19 mouse cellular contexts compared by ENCODE assay signal in the genomic region with DNA sequence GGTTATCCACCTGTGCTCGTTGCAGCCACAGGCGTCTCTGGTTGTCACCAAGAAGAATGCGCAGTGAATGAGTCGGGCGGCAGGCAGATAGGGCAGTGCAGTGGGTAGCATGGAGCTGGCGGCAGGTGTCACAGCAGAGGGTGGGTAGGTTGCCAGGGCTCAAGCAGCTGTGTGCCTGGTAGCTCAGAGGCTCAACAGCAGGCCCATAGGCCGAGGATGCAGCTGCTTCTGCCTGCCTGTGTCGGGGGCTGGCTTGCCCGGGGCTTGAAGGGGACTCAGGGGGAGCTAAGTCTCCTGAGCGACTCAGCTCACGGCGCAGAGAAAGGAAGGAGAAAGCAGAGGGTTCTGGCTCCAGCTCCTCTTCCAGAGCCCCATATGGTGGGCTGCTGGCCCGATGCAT. TPM values are rescaled to one million over a fixed set of nuclear protein-coding genes. Genes with fewer than 3 reads are reported as not detected.
A peak's percentile ranks its signal among the peaks of the same experiment; 100 is the strongest.
DNase-seq lines count a peak whose midpoint lies in the region; ATAC-seq and TF ChIP-seq lines count a peak whose summit lies in the region.
"Had no signal": no experiment of that assay in that cellular context is flagged by ENCODE, and none has a peak within 500 bp of the region (broad histone marks: within the 10 kb centered on the region; RNA-seq: fewer than 3 reads in every experiment).

No protein-coding gene starts in this region.

- H3K4me3 ChIP-seq in hindbrain, postnatal 0 days (ENCODE audit: low read length): no peak overlapping the region
- H3K4me3 ChIP-seq in hindbrain, embryonic 16.5 days (ENCODE audit: low read length): no peak overlapping the region
- H3K4me3 ChIP-seq in limb, embryonic 13.5 days: no peak overlapping the region
- H3K4me3 ChIP-seq in limb, embryonic 10.5 days: no peak overlapping the region
- peak overlapping the region; percentile 89; the same call in 1 of the 2 replicates for H3K4me3 ChIP-seq in cortical plate, adult 2 months (ENCODE audit: insufficient read depth, low read length)
- H3K4me3 ChIP-seq in embryonic fibroblast, embryonic 13.5 days (ENCODE audit: insufficient read depth, low read length): no peak overlapping the region
- H3K4me3 ChIP-seq: hindbrain, embryonic 15.5 days; megakaryocyte, embryonic 14.5 days; neural tube, embryonic 13.5 days had no signal

- TF ChIP-seq CTCF in hindbrain, postnatal 0 days (IDR thresholded peaks at IDR 0.05; ENCODE audit: low read depth): no peak
- no peak for TF ChIP-seq CTCF in cortical plate, adult 2 months (IDR thresholded peaks at IDR 0.05; ENCODE audit: extremely low read depth, insufficient read depth, low read length)
- TF ChIP-seq CTCF in embryonic fibroblast, embryonic 13.5 days (IDR thresholded peaks at IDR 0.05; ENCODE audit: borderline replicate concordance, insufficient read depth, low read length): no peak

- WGBS in hindbrain, postnatal 0 days: 44% methylated on average over 12 of the region's 13 CpGs
- WGBS in hindbrain, embryonic 16.5 days: 46% methylated on average over 13 of the region's 13 CpGs
- 53% methylated on average over 13 of the region's 13 CpGs for WGBS in limb, embryonic 13.5 days
- WGBS in limb, embryonic 10.5 days: 60% methylated on average over 13 of the region's 13 CpGs

- ATAC-seq in hindbrain, postnatal 0 days: no peak
- ATAC-seq in hindbrain, embryonic 16.5 days: no peak
- no peak for ATAC-seq in limb, embryonic 13.5 days (ENCODE audit: low FRiP score, low read depth)
- ATAC-seq: forebrain, embryonic 16.5 days; liver, postnatal 0 days; midbrain, embryonic 16.5 days had no signal

- H3K4me1 ChIP-seq in hindbrain, postnatal 0 days (ENCODE audit: insufficient read depth, low read length): peaks cover 15% of the 10 kb centered on the region
- peaks cover 16% of the 10 kb centered on the region for H3K4me1 ChIP-seq in hindbrain, embryonic 16.5 days (ENCODE audit: control insufficient read depth, insufficient read depth, low read depth, low read length)
- H3K4me1 ChIP-seq in limb, embryonic 13.5 days: peaks cover 21% of the 10 kb centered on the region
- H3K4me1 ChIP-seq in limb, embryonic 10.5 days: peaks cover 27% of the 10 kb centered on the region
- H3K4me1 ChIP-seq in cortical plate, adult 2 months (ENCODE audit: control insufficient read depth, insufficient read depth, low read length): peaks cover 2% of the 10 kb centered on the region
- peaks cover 4% of the 10 kb centered on the region; the same call in 1 of the 2 replicates for H3K4me1 ChIP-seq in embryonic fibroblast, embryonic 13.5 days (ENCODE audit: control insufficient read depth, insufficient read depth, low read length)

- DNase-seq in hindbrain, postnatal 0 days (ENCODE audit: low spot score): peak; percentile 28
- no peak for DNase-seq in limb, embryonic 10.5 days (ENCODE audit: low spot score)
- no peak for DNase-seq in cerebellum, adult 18-20 months
- DNase-seq: heart, adult 18-20 months; kidney, adult 18-20 months; kidney, postnatal 14 days; liver; liver, postnatal 0 days; lung, postnatal 14 days; thymus, adult 2 months had no signal

- peak; percentile 57; the same call in 1 of the 2 replicates for TF ChIP-seq POLR2A in cortical plate, adult 2 months (IDR thresholded peaks at IDR 0.05; ENCODE audit: extremely low read depth, insufficient read depth, low read length)
- 0 out of 2 replicates have a peak, but pooled peaks have one; percentile 1 for TF ChIP-seq POLR2A in embryonic fibroblast, embryonic 13.5 days (IDR thresholded peaks at IDR 0.05; ENCODE audit: low read depth, low read length)

- H3K9ac ChIP-seq in hindbrain, postnatal 0 days (replicated peaks; ENCODE audit: low read length): no peak overlapping the region
- no peak overlapping the region for H3K9ac ChIP-seq in hindbrain, embryonic 16.5 days (ENCODE audit: low read depth, low read length)
- peak overlapping the region; percentile 25; the same call in 1 of the 2 replicates for H3K9ac ChIP-seq in limb, embryonic 13.5 days
- H3K9ac ChIP-seq: hindbrain, embryonic 15.5 days; liver, postnatal 0 days; neural tube, embryonic 13.5 days had no signal

- no peaks in the 10 kb centered on the region for H3K36me3 ChIP-seq in hindbrain, postnatal 0 days (ENCODE audit: insufficient read depth, low read length)
- no peaks in the 10 kb centered on the region for H3K36me3 ChIP-seq in hindbrain, embryonic 16.5 days (ENCODE audit: control insufficient read depth, insufficient read depth, low read length)
- peaks cover 24% of the 10 kb centered on the region for H3K36me3 ChIP-seq in limb, embryonic 13.5 days
- peaks cover 23% of the 10 kb centered on the region for H3K36me3 ChIP-seq in limb, embryonic 10.5 days
- H3K36me3 ChIP-seq: hindbrain, embryonic 15.5 days had no signal

- H3K9me3 ChIP-seq in hindbrain, postnatal 0 days (ENCODE audit: low read length): no peaks in the 10 kb centered on the region
- no peaks in the 10 kb centered on the region for H3K9me3 ChIP-seq in hindbrain, embryonic 16.5 days (ENCODE audit: control insufficient read depth, low read length)
- no peaks in the 10 kb centered on the region for H3K9me3 ChIP-seq in limb, embryonic 13.5 days
- H3K9me3 ChIP-seq in limb, embryonic 10.5 days (replicated peaks): no peaks in the 10 kb centered on the region
- H3K9me3 ChIP-seq: hindbrain, embryonic 15.5 days; megakaryocyte, embryonic 14.5 days; neural tube, embryonic 13.5 days had no signal

- no peak overlapping the region for H3K27ac ChIP-seq in hindbrain, postnatal 0 days
- H3K27ac ChIP-seq in hindbrain, embryonic 16.5 days (ENCODE audit: low read depth, low read length): no peak overlapping the region
- H3K27ac ChIP-seq in limb, embryonic 13.5 days: no peak overlapping the region
- H3K27ac ChIP-seq in limb, embryonic 10.5 days: no peak overlapping the region
- H3K27ac ChIP-seq in cortical plate, adult 2 months (ENCODE audit: insufficient read depth, low read length): peak overlapping the region; percentile 51; the same call in 1 of the 2 replicates
- H3K27ac ChIP-seq in embryonic fibroblast, embryonic 13.5 days (ENCODE audit: insufficient read depth, low read length): no peak overlapping the region
- H3K27ac ChIP-seq: hindbrain, embryonic 15.5 days; neural tube, embryonic 13.5 days had no signal

- no peaks in the 10 kb centered on the region for H3K27me3 ChIP-seq in hindbrain, postnatal 0 days (ENCODE audit: insufficient read depth, low read length)
- H3K27me3 ChIP-seq in hindbrain, embryonic 16.5 days (replicated peaks; ENCODE audit: control insufficient read depth, insufficient read depth, low read length): 0 out of 2 replicates have a peak, but pooled peaks cover 2% of the 10 kb centered on the region
- H3K27me3 ChIP-seq in limb, embryonic 13.5 days: peaks cover 50% of the 10 kb centered on the region
- peaks cover 58% of the 10 kb centered on the region for H3K27me3 ChIP-seq in limb, embryonic 10.5 days (ENCODE audit: low read depth, poor library complexity, severe bottlenecking)

- H3K4me2 ChIP-seq in hindbrain, postnatal 0 days (ENCODE audit: low read depth, low read length): no peak overlapping the region
- H3K4me2 ChIP-seq in hindbrain, embryonic 16.5 days (ENCODE audit: low read length): no peak overlapping the region
- H3K4me2 ChIP-seq in limb, embryonic 13.5 days (replicated peaks): no peak overlapping the region
- H3K4me2 ChIP-seq: hindbrain, embryonic 15.5 days; neural tube, embryonic 13.5 days had no signal

RNA-seq across cellular contexts. Expression of gene Spata2l, which starts 2.7 kb away (rescaled TPM):
- total RNA-seq in hindbrain, postnatal 0 days (2014; rRNA removed): 19.4 and 21.2 TPM in 2 replicates
- polyA plus RNA-seq in hindbrain, postnatal 0 days (2015; fragmentation: Nextera tagmentation; extraction: Ambion mirVana): 13.4 and 15.8 TPM in 2 replicates
- 13.0 and 13.8 TPM in 2 replicates for polyA plus RNA-seq in hindbrain, embryonic 16.5 days (2015; fragmentation: Nextera tagmentation; extraction: Ambion mirVana)
- 3.1 and 3.7 TPM in 2 replicates for polyA plus RNA-seq in limb, embryonic 13.5 days (2015; fragmentation: Nextera tagmentation; extraction: Ambion mirVana)
- polyA plus RNA-seq in limb, embryonic 10.5 days (2016; fragmentation: Nextera tagmentation; extraction: Ambion mirVana): 0.75 and 1.6 TPM in 2 replicates
- polyA plus RNA-seq in cortical plate, adult 2 months (2012; rRNA removed): 59.6 and 69.8 TPM in 2 replicates
- polyA plus RNA-seq in embryonic fibroblast, embryonic 13.5 days (2011; ENCODE audit: insufficient read length, low read depth, missing spikeins): 1.5 and 2.3 TPM in 2 replicates

RNA-seq across cellular contexts. Expression of gene Cdk10, which starts 8.7 kb away (rescaled TPM):
- total RNA-seq in hindbrain, postnatal 0 days (2014; rRNA removed): 56.1 and 91.8 TPM in 2 replicates
- 52.9 and 56.3 TPM in 2 replicates for polyA plus RNA-seq in hindbrain, postnatal 0 days (2015; fragmentation: Nextera tagmentation; extraction: Ambion mirVana)
- polyA plus RNA-seq in hindbrain, embryonic 16.5 days (2015; fragmentation: Nextera tagmentation; extraction: Ambion mirVana): 47.2 and 53.3 TPM in 2 replicates
- polyA plus RNA-seq in limb, embryonic 13.5 days (2015; fragmentation: Nextera tagmentation; extraction: Ambion mirVana): 37.9 and 39.9 TPM in 2 replicates
- polyA plus RNA-seq in limb, embryonic 10.5 days (2016; fragmentation: Nextera tagmentation; extraction: Ambion mirVana): 33.6 and 34.7 TPM in 2 replicates
- 165 and 187 TPM in 2 replicates for polyA plus RNA-seq in cortical plate, adult 2 months (2012; rRNA removed)
- 36.4 and 36.6 TPM in 2 replicates for polyA plus RNA-seq in embryonic fibroblast, embryonic 13.5 days (2011; ENCODE audit: insufficient read length, low read depth, missing spikeins)

RNA-seq across cellular contexts. Expression of gene Spata33, which starts 20.7 kb away (rescaled TPM):
- 3.3 and 5.5 TPM in 2 replicates for total RNA-seq in hindbrain, postnatal 0 days (2014; rRNA removed)
- polyA plus RNA-seq in hindbrain, postnatal 0 days (2015; fragmentation: Nextera tagmentation; extraction: Ambion mirVana): 8.0 and 8.3 TPM in 2 replicates
- 7.0 and 7.1 TPM in 2 replicates for polyA plus RNA-seq in hindbrain, embryonic 16.5 days (2015; fragmentation: Nextera tagmentation; extraction: Ambion mirVana)
- 4.9 and 7.0 TPM in 2 replicates for polyA plus RNA-seq in limb, embryonic 13.5 days (2015; fragmentation: Nextera tagmentation; extraction: Ambion mirVana)
- 3.1 and 6.2 TPM in 2 replicates for polyA plus RNA-seq in limb, embryonic 10.5 days (2016; fragmentation: Nextera tagmentation; extraction: Ambion mirVana)
- polyA plus RNA-seq in cortical plate, adult 2 months (2012; rRNA removed): 8.4 and 9.7 TPM in 2 replicates
- 1.4 and 2.9 TPM in 2 replicates for polyA plus RNA-seq in embryonic fibroblast, embryonic 13.5 days (2011; ENCODE audit: insufficient read length, low read depth, missing spikeins)

RNA-seq across cellular contexts. Expression of gene Zfp276, which starts 20.7 kb away (rescaled TPM):
- total RNA-seq in hindbrain, postnatal 0 days (2014; rRNA removed): 42.4 and 42.9 TPM in 2 replicates
- polyA plus RNA-seq in hindbrain, postnatal 0 days (2015; fragmentation: Nextera tagmentation; extraction: Ambion mirVana): 16.9 and 17.5 TPM in 2 replicates
- 22.4 and 25.2 TPM in 2 replicates for polyA plus RNA-seq in hindbrain, embryonic 16.5 days (2015; fragmentation: Nextera tagmentation; extraction: Ambion mirVana)
- 28.4 and 29.1 TPM in 2 replicates for polyA plus RNA-seq in limb, embryonic 13.5 days (2015; fragmentation: Nextera tagmentation; extraction: Ambion mirVana)
- polyA plus RNA-seq in limb, embryonic 10.5 days (2016; fragmentation: Nextera tagmentation; extraction: Ambion mirVana): 23.9 and 27.9 TPM in 2 replicates
- 28.4 and 30.9 TPM in 2 replicates for polyA plus RNA-seq in cortical plate, adult 2 months (2012; rRNA removed)
- polyA plus RNA-seq in embryonic fibroblast, embryonic 13.5 days (2011; ENCODE audit: insufficient read length, low read depth, missing spikeins): 11.0 and 13.2 TPM in 2 replicates

RNA-seq across cellular contexts. Expression of gene Chmp1a, which starts 20.7 kb away (rescaled TPM):
- 193 and 194 TPM in 2 replicates for total RNA-seq in hindbrain, postnatal 0 days (2014; rRNA removed)
- 203 and 208 TPM in 2 replicates for polyA plus RNA-seq in hindbrain, postnatal 0 days (2015; fragmentation: Nextera tagmentation; extraction: Ambion mirVana)
- polyA plus RNA-seq in hindbrain, embryonic 16.5 days (2015; fragmentation: Nextera tagmentation; extraction: Ambion mirVana): 221 and 224 TPM in 2 replicates
- polyA plus RNA-seq in limb, embryonic 13.5 days (2015; fragmentation: Nextera tagmentation; extraction: Ambion mirVana): 151 and 155 TPM in 2 replicates
- 127 and 130 TPM in 2 replicates for polyA plus RNA-seq in limb, embryonic 10.5 days (2016; fragmentation: Nextera tagmentation; extraction: Ambion mirVana)
- 126 and 130 TPM in 2 replicates for polyA plus RNA-seq in cortical plate, adult 2 months (2012; rRNA removed)
- 68.8 and 76.4 TPM in 2 replicates for polyA plus RNA-seq in embryonic fibroblast, embryonic 13.5 days (2011; ENCODE audit: insufficient read length, low read depth, missing spikeins)
